Mouse (Mus musculus): ENCODE measurements around the gene Igfbp2.

The Igfbp2 gene

DNA sequence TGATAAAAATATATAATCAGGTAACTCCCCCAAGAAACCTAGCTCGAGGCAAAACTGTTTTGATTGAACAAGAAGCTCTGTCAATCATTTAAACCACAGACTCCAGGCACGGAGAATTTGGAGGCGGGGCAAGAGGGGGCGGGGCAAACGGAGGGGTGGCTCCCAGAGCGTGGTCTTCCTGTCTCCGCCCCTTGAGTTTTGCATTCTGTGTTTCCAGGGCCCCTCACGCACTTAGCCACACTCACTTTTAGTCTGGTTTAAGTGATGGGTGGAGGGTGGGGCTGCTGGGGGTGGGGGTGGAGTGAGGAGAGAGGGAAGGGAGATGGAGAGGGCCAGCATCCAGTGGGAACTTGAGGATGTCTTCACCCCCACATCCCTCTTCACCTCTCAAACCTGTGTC lies 48.2 kb downstream of the Igfbp2 start:
- peak in 1 of 2 experiments; percentile 65 for DNase-seq (ENCODE audit: low spot score in 2 of 2)

GRCm38 (mm10) chr1:72873078-72873477 lies 48.8 kb downstream of the Igfbp2 start:
- no peak for DNase-seq (ENCODE audit: low spot score in 2 of 2)

DNA sequence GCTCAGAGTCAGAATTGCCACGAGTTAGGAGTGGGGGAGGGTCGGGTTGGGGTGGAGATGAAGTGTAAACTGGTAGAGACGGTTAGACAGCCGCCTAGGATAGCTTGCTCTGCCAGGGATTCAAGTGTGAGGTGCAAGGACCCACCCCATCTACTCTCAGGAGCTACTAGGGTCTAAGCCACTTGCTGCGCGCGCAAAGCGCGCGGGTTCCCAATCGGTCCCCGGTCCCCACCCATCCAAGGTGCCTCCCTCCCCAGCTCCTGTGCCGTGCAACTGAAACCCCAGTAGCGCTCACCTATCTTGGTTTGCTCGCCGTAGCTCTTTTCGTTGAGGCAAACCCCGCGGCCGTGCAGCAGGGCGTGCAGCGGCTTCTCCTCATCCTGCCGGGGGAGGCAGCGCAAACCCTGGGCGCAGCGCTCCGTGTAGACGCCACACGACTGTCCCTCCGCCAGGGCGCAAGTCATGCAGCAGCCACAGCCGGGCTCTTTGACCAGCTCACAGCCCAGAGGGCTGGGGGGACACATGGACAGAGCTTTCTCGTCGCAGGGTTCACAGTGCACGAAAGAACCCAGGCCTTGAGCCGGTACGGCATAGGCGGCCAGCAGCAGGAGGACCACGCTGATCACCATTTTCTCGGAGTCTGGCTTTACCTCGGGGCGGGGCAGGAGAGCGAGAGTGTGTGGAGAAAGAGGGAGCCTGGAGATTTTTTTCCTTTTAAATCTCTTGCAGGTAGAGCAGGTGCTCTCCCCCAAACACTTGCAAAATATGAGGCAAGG lies 49.4 kb downstream of the Igfbp2 start:
- no peak for DNase-seq (ENCODE audit: low spot score in 2 of 2)

GRCm38 (mm10) chr1:72874287-72875211 lies 50.2 kb downstream of the Igfbp2 start, which contains the start of gene Igfbp5:
Igfbp5 (minus strand) TSS chr1:72874884.
- no peak for DNase-seq (ENCODE audit: low spot score in 2 of 2)

DNA sequence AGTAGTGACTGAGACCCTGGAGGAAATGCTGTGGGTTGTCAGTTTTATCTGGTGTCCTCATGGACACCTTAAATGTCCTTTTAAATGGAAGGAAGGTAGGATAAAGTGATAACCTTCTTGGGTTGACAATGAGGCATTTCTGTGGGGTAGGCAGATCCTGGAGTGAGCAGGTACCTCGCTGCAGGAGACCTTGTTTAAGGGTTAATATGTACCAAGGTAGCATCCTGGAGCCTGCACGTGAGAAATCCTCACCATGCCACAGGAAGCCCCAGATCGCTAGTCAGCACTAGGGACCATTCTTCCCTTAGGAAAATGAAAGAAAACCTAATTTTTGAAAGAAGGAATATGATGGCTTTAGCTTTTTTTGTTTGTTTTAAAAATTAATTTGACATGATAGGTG lies 51.4 kb downstream of the Igfbp2 start:
- no peak for DNase-seq (ENCODE audit: low spot score in 2 of 2)

DNA sequence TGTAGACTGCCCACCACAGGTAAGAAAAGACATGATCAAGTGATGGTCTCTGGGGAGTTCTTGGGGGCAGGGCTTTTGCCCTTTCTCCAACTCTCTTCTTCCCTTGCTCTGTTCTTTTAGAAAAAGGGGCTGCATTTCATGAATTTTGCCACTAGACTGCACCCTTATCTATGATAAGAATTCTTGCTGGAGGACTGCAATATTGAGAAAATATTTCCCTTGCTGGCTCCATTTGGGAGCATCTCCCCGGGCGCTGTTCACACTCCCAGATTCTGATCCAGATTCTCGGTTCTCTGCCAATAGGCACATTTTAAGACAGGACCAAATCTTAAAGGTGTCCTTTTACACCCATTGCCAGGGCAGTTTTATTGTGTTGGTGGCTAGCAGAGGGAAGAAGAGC lies 51.8 kb downstream of the Igfbp2 start:
- DNase-seq (ENCODE audit: low spot score in 2 of 2) = no peak

GRCm38 (mm10) chr1:72877892-72878291 lies 53.6 kb downstream of the Igfbp2 start:
- no peak for DNase-seq (ENCODE audit: low spot score in 2 of 2)

DNA sequence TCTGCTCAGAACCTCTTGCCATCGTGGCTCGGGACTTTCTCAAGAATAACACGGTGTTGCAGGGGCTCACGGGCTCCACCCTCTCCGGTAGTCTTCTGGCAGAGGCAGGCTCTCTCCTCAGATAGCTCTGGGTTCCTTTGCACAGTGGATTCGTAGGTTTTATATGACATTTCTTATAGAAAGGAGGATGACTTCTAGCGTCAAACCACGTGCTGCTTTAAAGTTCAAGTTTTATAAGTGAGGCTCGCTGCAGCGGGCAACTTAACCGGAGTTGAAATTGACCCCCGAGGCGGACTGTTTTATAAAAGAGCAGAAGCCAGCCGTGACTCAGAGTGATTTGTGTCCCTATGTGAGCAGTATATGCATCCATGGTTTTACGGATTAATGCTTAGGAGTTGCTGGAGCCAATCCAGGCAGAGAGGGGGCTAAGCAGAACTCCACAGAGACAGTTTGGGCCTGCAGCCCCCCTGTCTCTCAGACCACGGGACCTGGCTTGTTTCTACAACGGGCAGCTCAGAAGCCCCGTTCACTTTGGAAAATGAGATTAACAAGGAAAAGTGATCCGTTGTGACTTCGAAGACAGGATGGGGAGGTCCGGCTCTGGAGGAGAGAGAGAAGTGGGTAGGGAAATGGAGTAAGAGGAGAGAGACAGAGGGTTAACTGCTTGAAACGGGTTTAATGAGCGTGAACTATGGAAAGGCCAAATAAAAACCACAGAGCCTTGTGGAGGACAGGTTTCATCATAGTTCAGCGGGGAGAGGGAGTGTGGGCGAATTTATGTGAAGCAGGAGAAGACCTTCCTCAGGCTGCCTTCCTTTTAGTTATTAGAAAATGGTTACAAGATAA lies 54.4 kb downstream of the Igfbp2 start:
- no peak for DNase-seq (ENCODE audit: low spot score in 2 of 2)

DNA sequence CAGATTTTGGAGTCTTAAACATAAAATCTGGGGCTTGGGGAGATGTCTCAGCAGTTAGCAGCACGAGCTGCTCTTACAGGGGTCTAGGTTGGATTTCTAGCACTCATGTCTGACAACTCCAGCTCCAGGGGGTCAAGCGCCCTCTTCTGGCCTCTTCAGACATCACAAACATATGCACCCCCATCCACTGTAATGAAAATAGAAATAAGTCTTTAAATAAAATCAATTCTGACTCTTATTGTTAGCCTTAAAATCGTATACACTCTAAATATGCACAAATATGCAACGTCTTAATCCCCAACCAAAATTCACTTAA lies 55.0 kb downstream of the Igfbp2 start:
- no peak for DNase-seq (ENCODE audit: low spot score in 2 of 2)

DNA sequence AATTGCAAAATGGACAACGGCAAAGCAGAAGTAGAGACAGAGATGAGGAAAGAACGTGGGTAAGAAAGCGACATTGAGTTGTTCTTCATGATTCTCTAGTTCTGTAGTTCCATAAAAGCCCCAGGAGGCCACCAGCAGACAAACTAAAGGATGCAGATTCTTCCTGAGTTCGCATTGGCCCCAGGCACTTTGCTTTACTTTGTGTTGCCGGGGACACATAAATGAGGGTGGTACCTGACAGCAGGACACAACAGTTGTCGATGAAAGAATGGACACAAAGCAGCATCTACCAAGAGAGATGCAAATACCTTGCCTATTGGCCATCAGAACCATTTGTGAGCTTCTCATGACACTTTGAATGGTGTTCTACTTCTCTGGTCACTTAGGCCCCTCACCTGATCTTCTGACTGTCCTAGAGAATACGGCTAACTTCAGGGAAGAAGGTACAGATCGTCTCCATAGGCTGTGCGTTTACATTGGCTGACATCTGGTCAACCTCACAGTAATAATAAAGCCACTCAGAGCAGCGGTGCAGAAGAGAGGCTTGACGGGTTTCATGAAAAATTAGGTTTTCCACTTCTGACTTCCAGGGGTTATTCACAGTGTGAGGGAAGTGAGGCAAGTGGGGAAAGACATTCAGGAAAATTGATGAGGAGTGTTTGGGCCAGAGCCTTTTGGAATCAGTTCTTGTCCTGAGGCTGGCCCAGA lies 61.0 kb downstream of the Igfbp2 start:
- DNase-seq (ENCODE audit: low spot score in 2 of 2) = no peak

DNA sequence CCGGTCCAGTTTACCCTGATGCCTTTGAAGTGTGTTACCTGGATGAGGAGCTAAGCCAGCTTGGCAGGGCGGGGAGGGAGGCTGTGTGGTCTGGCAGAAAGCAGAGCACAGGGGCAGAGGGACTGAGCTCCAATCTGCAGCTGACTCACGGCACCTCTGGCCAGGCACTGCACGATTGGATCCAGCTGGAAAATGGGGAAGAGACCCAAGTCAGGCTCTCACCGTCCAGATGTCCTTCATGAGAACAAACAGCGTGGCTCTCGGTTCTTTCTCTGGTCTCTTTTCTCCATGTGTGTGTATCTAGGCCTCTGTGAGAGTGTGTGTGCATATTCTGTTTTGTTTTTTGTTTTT lies 61.5 kb downstream of the Igfbp2 start:
- DNase-seq (ENCODE audit: low spot score in 2 of 2) = no peak

DNA sequence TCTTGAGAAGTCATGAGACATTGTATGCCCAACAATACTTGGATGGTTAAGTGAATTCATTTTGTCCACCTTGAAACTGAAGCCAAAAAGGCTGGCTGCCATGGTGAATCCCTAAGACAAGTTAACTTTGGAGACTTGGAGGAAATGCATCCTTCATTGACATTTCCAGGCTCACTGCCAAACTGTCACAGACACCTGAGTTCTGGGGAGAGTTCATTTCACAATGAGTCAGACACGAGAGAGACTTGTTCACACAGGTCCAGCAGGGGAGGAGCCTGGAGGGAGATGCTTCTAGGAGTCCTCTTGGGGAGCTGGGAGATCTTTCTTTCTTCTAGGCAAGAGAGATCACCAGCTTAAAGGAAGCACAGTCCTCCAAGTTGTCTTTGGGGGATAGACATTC lies 63.6 kb downstream of the Igfbp2 start:
- no peak for DNase-seq (ENCODE audit: low spot score in 2 of 2)

- no peak for DNase-seq (ENCODE audit: low spot score in 2 of 2)
Observed at GRCm38 (mm10) chr1:72895821-72896220, 71.5 kb downstream of the Igfbp2 start.

Measured in spleen, postnatal 10 days (tissue).